Mouse (Mus musculus) brain, embryonic 14.5 days (tissue): Measurements from ENCODE around the gene Zfp609.

Experiments
- CTCF ChIP-seq: fragments of 200-500 bp; IDR thresholded peaks from 2 replicates; pipeline ENCODE4 v1.5.1; 2012; ENCODE audit warnings: inconsistent platforms, mild to moderate bottlenecking, moderate library complexity, borderline replicate concordance; ENCODE audit not compliant: insufficient read depth, insufficient read length; ENCODE audit errors: extremely low read depth
- POLR2A ChIP-seq: fragments of 200-500 bp; IDR thresholded peaks from 2 replicates; pipeline ENCODE4 v1.6.1; 2012; ENCODE audit warnings: mild to moderate bottlenecking, inconsistent platforms, borderline replicate concordance; ENCODE audit not compliant: poor library complexity, insufficient read depth, insufficient read length, severe bottlenecking; ENCODE audit errors: extremely low read depth

DNA sequence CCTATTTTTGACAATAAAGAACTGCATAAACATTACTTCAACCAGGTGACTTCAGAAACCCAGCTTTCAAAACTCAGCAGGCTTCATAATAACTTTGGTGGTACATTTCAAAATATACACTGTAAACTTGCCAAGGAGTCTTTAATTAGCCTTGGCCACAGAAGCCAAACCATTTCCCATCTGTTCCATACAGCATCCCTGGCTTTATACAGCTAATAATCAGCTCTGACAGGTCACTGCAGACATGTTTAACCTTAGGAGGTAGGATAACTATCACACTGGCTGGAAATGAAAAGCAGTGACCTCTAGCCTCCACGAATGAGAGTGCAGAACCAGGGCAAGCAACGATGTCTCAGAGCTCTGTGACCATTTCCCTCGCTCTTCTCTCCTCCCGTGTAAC is 27.6 kb downstream of the Zfp609 start:
- no peak for TF ChIP-seq POLR2A
- no peak for TF ChIP-seq CTCF
